Comparison of ENCODE assay signal across 27 mouse cellular contexts in the genomic region with DNA sequence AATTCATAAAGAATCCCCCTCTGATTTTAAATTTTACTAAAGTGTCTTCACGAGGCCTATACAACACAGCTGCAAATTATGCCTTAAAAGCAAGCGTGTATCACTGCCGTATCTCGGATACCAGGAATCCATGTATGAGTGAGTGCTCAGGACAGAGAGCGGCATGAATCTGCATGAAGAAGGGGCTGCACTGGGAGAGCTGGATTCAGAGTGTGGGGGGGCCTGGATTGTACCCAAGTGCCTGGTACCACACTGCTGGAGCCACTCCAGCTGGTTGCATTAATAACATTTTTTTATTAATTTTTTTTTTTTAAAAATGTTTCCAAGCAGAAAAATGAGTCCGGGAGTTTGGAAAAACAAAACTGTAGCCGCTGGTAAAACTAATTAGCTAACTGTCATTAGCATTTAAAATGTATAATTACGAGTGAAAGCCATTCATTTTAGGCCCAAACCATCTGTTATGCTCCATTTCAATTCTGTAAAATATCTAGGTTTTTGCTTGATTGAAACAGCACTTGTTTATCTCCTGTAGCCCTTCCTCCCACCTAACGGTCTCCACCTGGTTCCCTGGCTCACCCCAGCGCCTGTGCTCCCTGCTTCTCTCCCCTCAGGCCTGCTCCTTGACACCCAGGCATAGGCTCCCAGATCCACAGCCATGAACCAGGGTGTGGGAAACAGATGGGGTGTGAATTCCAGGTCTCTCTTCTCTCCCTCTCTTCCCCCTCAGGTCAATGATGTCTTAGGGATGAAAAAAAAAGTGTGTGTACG. TPM values are rescaled to one million over a fixed set of nuclear protein-coding genes. Genes with fewer than 3 reads are reported as not detected.
A peak's percentile ranks its signal among the peaks of the same experiment; 100 is the strongest.
DNase-seq lines count a peak whose midpoint lies in the region; ATAC-seq and TF ChIP-seq lines count a peak whose summit lies in the region.
"Had no signal": no experiment of that assay in that cellular context is flagged by ENCODE, and none has a peak within 500 bp of the region (broad histone marks: within the 10 kb centered on the region; RNA-seq: fewer than 3 reads in every experiment).

No protein-coding gene starts in this region.

- no peaks in the 10 kb centered on the region for H3K27me3 ChIP-seq in midbrain, embryonic 14.5 days (ENCODE audit: control insufficient read depth, insufficient read depth, low read length)
- H3K27me3 ChIP-seq in midbrain, embryonic 10.5 days (ENCODE audit: low read depth, poor library complexity, severe bottlenecking): no peaks in the 10 kb centered on the region
- H3K27me3 ChIP-seq in forebrain, postnatal 0 days (ENCODE audit: insufficient read depth, low read length): no peaks in the 10 kb centered on the region
- H3K27me3 ChIP-seq in neural tube, embryonic 14.5 days (ENCODE audit: control insufficient read depth, insufficient read depth, low read length): no peaks in the 10 kb centered on the region
- H3K27me3 ChIP-seq: heart, embryonic 13.5 days; kidney, embryonic 15.5 days; liver, embryonic 13.5 days; stomach, embryonic 15.5 days had no signal

- no peak overlapping the region for H3K4me2 ChIP-seq in midbrain, embryonic 14.5 days (ENCODE audit: low read length)
- H3K4me2 ChIP-seq in forebrain, postnatal 0 days (ENCODE audit: low read depth): no peak overlapping the region
- no peak overlapping the region for H3K4me2 ChIP-seq in neural tube, embryonic 14.5 days (ENCODE audit: low read depth, low read length)
- H3K4me2 ChIP-seq: heart, embryonic 13.5 days; kidney, embryonic 15.5 days; liver, embryonic 13.5 days; stomach, embryonic 15.5 days had no signal

- no peaks in the 10 kb centered on the region for H3K4me1 ChIP-seq in midbrain, embryonic 14.5 days (ENCODE audit: control insufficient read depth, insufficient read depth, low read length)
- H3K4me1 ChIP-seq in midbrain, embryonic 10.5 days: no peaks in the 10 kb centered on the region
- peaks cover 5% of the 10 kb centered on the region for H3K4me1 ChIP-seq in forebrain, postnatal 0 days (ENCODE audit: insufficient read depth)
- peaks cover 3% of the 10 kb centered on the region; the same call in 1 of the 2 replicates for H3K4me1 ChIP-seq in neural tube, embryonic 14.5 days (ENCODE audit: control insufficient read depth, insufficient read depth, low read length)
- H3K4me1 ChIP-seq: heart, embryonic 13.5 days; kidney, embryonic 15.5 days; liver, embryonic 13.5 days; stomach, embryonic 15.5 days had no signal

- peak; percentile 30 to 45 for DNase-seq in cerebellum, postnatal 10 days
- DNase-seq in midbrain, embryonic 14.5 days: no peak
- no peak for DNase-seq in midbrain, embryonic 10.5 days (ENCODE audit: low spot score)
- peak; percentile 50 for DNase-seq in forebrain, postnatal 0 days
- DNase-seq in thymus, postnatal 10 days (ENCODE audit: low spot score in 2 of 2): no peak
- no peak for DNase-seq in embryo, embryonic 10 days (ENCODE audit: low spot score)
- DNase-seq: adrenal gland, postnatal 10 days; cerebellum, adult 9-10 months; gastrocnemius, postnatal 36 days; heart, adult 2 months; heart, postnatal 14 days; kidney, adult 11 months; kidney, postnatal 4 days; liver, embryonic 13.5 days; lung, adult 2 months; right cerebral cortex, postnatal 4 days; thymus, adult 2 months had no signal

- H3K9me3 ChIP-seq in midbrain, embryonic 14.5 days (ENCODE audit: control insufficient read depth, low read length): no peaks in the 10 kb centered on the region
- no peaks in the 10 kb centered on the region for H3K9me3 ChIP-seq in midbrain, embryonic 10.5 days (replicated peaks)
- no peaks in the 10 kb centered on the region for H3K9me3 ChIP-seq in forebrain, postnatal 0 days (ENCODE audit: low read length)
- H3K9me3 ChIP-seq in neural tube, embryonic 14.5 days (ENCODE audit: control insufficient read depth, low read length): no peaks in the 10 kb centered on the region
- H3K9me3 ChIP-seq: embryonic facial prominence, embryonic 10.5 days; heart, embryonic 13.5 days; kidney, embryonic 15.5 days; liver, embryonic 13.5 days; stomach, embryonic 15.5 days had no signal

- no peak overlapping the region for H3K4me3 ChIP-seq in midbrain, embryonic 14.5 days (replicated peaks; ENCODE audit: low read depth, low read length)
- H3K4me3 ChIP-seq in midbrain, embryonic 10.5 days: no peak overlapping the region
- no peak overlapping the region for H3K4me3 ChIP-seq in forebrain, postnatal 0 days (ENCODE audit: low read depth, low read length)
- no peak overlapping the region for H3K4me3 ChIP-seq in neural tube, embryonic 14.5 days (ENCODE audit: low read depth, low read length)
- H3K4me3 ChIP-seq: embryonic facial prominence, embryonic 10.5 days; heart, adult 2 months; heart, embryonic 13.5 days; kidney, embryonic 15.5 days; left cerebral cortex, adult 2 months; liver, embryonic 13.5 days; stomach, embryonic 15.5 days had no signal

- H3K9ac ChIP-seq in midbrain, embryonic 14.5 days (replicated peaks; ENCODE audit: low read length): no peak overlapping the region
- H3K9ac ChIP-seq in forebrain, postnatal 0 days: no peak overlapping the region
- H3K9ac ChIP-seq in neural tube, embryonic 14.5 days (replicated peaks; ENCODE audit: low read depth, low read length): no peak overlapping the region
- H3K9ac ChIP-seq: heart, embryonic 13.5 days; kidney, embryonic 15.5 days; liver, embryonic 13.5 days; stomach, embryonic 15.5 days had no signal

- peak overlapping the region; percentile 55 for H3K27ac ChIP-seq in midbrain, embryonic 14.5 days (replicated peaks; ENCODE audit: low read depth, low read length)
- no peak overlapping the region for H3K27ac ChIP-seq in midbrain, embryonic 10.5 days (replicated peaks)
- peak overlapping the region; percentile 15 for H3K27ac ChIP-seq in forebrain, postnatal 0 days (ENCODE audit: low read depth, low read length)
- H3K27ac ChIP-seq in neural tube, embryonic 14.5 days (ENCODE audit: low read depth, low read length): 0 out of 2 replicates have a peak overlapping the region, but pooled peaks have one; percentile 17
- H3K27ac ChIP-seq: embryonic facial prominence, embryonic 10.5 days; heart, adult 2 months; heart, embryonic 13.5 days; kidney, embryonic 15.5 days; left cerebral cortex, adult 2 months; liver, embryonic 13.5 days; stomach, embryonic 15.5 days had no signal

- no peak for TF ChIP-seq CTCF in forebrain, postnatal 0 days (IDR thresholded peaks at IDR 0.05; ENCODE audit: low read depth)

- WGBS in midbrain, embryonic 14.5 days: 88% methylated on average over 11 of the region's 11 CpGs
- WGBS in midbrain, embryonic 10.5 days: 91% methylated on average over 11 of the region's 11 CpGs
- 35% methylated on average over 11 of the region's 11 CpGs for WGBS in forebrain, postnatal 0 days
- WGBS in neural tube, embryonic 14.5 days: 56% methylated on average over 11 of the region's 11 CpGs

- peaks cover 41% of the 10 kb centered on the region for H3K36me3 ChIP-seq in midbrain, embryonic 14.5 days (ENCODE audit: control insufficient read depth, insufficient read depth, low read length)
- H3K36me3 ChIP-seq in midbrain, embryonic 10.5 days: peaks cover 20% of the 10 kb centered on the region; the same call in 1 of the 2 replicates
- H3K36me3 ChIP-seq in forebrain, postnatal 0 days (ENCODE audit: insufficient read depth): peaks cover 24% of the 10 kb centered on the region
- H3K36me3 ChIP-seq in neural tube, embryonic 14.5 days (ENCODE audit: control insufficient read depth, insufficient read depth, low read length): 0 out of 2 replicates have a peak, but pooled peaks cover 11% of the 10 kb centered on the region
- H3K36me3 ChIP-seq: stomach, embryonic 15.5 days had no signal

- no peak for ATAC-seq in cerebellum, adult (ENCODE audit: insufficient number of reproducible peaks, low FRiP score, low TSS enrichment)
- ATAC-seq in midbrain, embryonic 14.5 days (ENCODE audit: low FRiP score, low TSS enrichment): no peak
- peak; percentile 29 for ATAC-seq in forebrain, postnatal 0 days
- peak; percentile 49; the same call in 1 of the 2 replicates for ATAC-seq in neural tube, embryonic 14.5 days (ENCODE audit: low read depth)
- ATAC-seq: activated CD4-positive, CD25-positive, alpha-beta regulatory T cell, adult 4 months had no signal

RNA-seq across cellular contexts. Expression of gene Nsun7, which starts 44.8 kb away (rescaled TPM):
- polyA plus RNA-seq in midbrain, embryonic 14.5 days (2014; fragmentation: Nextera tagmentation; extraction: Ambion mirVana): 1.4 and 1.7 TPM in 2 replicates
- 0.26 and 0.57 TPM in 2 replicates for polyA plus RNA-seq in midbrain, embryonic 10.5 days (2016; fragmentation: Nextera tagmentation; extraction: Ambion mirVana)
- 4.3 and 5.2 TPM in 2 replicates for total RNA-seq in forebrain, postnatal 0 days (2014; rRNA removed)
- polyA plus RNA-seq in forebrain, postnatal 0 days (2015; fragmentation: Nextera tagmentation; extraction: Ambion mirVana): 1.8 and 3.1 TPM in 2 replicates
- 2.6 and 2.9 TPM in 2 replicates for polyA plus RNA-seq in neural tube, embryonic 14.5 days (2014; fragmentation: Nextera tagmentation; extraction: Ambion mirVana)
- total RNA-seq: gastrocnemius, postnatal 36 days; heart, adult 2 months; megakaryocyte, adult 5-6 weeks; monocyte, adult 5-6 weeks had no signal
- polyA plus RNA-seq: liver, embryonic 13.5 days had no signal

Comparison
In these comparisons a context has a peak if more than half of its experiments do, and no peak if none do; other contexts are left out.
1. DNase-seq: peak in cerebellum, postnatal 10 days (2 of 2) and forebrain, postnatal 0 days (single experiment); none in midbrain, embryonic 14.5 days (single experiment), midbrain, embryonic 10.5 days (single experiment), thymus, postnatal 10 days (0 of 2) and embryo, embryonic 10 days (single experiment).
2. ATAC-seq: peak in forebrain, postnatal 0 days (single experiment) and neural tube, embryonic 14.5 days (single experiment); none in cerebellum, adult (single experiment) and midbrain, embryonic 14.5 days (single experiment).